Mouse (Mus musculus) adrenal gland (tissue): ENCODE measurements around the gene Fanca.
"Not testable (repeated sequence)": the region's sequence is repeated elsewhere in the genome, so short reads cannot be mapped to it uniquely, and the experiment has no call there.

Experiments used
- intact Hi-C: fragments of 180-260 bp; cut with DNase I; formaldehyde crosslinking; loops from one replicate; pipeline ENCODE4 v1.15.1; 2025

Fanca gene

DNA sequence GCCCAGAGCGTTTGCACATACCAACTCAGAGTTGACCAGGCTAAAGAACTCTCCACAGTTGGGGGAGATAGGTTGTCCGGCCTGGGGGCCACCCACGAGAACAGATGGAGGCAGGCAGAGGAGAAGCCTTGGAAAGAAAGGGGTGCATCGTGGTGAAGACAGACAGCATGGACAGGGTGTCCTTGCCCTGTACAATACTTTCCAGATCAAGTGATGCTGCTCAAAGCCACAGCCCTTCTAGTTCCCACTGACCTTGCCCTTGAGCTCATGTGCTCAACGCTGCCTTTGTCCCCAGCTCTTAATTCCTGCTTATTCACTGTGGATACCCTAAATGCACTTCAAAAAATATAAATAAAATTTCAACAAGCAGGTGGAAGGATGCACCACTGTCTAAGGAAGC is 43.9 kb downstream of the Fanca start:
- intact Hi-C loops: no loop called here

DNA sequence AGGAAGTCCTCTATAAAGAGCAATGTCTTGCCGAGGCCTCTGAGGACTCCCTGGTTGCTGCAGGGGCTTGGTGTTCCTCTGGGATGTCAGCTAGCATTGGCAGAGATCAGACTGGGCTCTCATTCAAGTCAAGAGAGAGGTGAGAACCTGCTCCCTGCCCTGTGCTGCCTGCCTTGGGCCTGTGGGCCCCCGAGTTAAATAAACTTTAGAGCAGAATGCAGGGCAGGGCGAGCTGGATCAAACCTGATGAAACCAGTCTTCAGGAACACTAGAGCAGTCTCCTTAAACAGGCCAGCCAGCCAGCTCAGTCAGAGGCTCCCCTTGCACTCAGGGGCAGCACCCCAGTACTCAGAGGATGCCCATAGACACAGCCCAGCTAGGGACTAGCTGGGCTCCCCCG is 46.5 kb downstream of the Fanca start:
- intact Hi-C loops: no loop called here

DNA sequence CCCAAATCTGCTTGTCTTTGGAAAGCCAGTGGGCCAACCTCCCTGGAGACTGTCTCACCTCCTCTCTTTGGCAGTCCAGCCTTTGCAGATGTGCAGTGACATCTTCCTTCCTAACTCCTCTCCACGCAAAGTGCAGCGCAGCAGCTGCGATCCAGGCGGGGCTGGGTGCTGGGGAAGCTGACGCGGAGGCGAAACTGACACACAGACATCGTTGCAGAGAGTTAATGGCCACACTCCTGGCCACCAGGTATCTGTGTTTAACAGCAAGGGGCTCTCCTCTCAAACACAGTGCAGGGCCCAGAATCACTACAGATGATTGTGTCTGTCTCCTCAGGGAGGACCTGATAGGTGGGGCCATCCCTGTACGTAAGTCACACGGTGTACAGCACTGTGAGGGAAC is 47.2 kb downstream of the Fanca start:
- intact Hi-C loops: no loop called here

DNA sequence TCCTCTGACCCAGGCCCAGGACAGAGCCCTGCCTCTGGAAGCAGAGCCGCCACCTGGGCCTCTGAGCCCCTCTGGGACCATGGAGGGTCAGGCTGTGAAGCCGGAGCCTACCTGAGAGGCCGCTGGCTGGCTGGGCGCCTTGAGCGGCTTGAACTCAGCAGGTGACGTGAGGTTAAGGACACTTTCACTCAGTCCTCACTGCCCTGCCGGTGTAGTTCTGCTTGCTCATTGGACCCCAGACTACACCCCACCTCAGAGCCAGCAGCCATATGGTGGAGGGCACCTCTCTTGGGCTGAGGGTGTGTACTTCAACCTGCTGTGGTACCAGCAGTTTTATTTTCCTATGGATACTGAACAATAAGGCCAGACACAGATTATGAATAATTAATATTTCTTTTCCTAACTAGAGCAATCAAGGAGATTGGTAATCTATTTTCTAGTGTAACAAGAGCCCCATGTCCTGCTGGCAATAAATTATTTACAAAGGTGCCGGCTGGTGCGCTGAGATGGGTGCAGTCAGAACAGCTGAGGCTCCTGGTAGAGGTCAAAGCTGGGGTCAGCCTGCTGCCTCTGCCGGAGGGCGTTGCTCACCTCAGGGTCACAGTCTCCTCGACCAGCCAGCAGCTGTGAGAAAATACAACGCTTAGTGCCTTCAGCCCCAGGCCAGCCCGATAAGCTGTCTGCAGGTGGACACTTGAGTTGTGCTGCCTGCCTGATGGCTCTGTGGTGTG is 50.3 kb downstream of the Fanca start:
- intact Hi-C loops: no loop called here

DNA sequence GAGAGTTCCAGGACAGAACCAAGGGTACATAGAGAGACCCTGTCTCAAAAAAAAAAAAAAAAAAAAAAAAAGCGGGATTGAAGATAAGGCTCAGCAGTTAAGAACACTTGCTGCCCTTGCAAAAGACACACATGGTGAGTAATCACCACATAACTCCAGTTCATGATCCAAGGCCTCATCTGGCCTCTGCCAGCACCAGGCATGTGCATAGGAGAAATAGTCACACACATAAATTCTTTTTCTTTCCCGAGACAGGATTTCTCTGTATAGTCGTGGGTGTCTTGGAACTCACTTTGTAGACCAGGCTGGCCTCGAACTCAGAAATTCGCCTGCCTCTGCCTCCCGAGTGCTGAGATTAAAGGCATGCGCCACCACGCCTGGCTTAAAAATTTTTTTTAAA is 60.8 kb downstream of the Fanca start:
- intact Hi-C loops: not testable (repeated sequence)

DNA sequence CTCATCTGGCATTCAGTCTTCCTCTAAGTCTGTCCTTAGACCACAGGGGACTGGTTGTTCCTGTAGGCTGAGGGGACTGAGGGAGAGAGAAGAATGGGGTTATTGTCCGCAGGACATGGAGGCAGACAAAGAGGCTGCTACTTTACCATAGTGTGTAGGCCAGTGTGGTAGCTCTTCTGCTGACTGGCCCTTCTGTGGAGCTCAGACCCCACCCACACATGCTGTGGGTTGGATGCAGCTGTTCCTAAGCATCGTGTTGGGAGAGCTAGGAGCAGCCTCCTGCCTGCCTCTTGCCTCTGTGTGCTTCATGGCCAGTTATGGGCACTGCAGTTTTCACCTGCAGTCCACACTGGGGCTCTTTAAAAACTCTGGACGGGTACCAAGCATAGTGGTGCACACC is 61.3 kb downstream of the Fanca start:
- intact Hi-C loops: no loop called here

DNA sequence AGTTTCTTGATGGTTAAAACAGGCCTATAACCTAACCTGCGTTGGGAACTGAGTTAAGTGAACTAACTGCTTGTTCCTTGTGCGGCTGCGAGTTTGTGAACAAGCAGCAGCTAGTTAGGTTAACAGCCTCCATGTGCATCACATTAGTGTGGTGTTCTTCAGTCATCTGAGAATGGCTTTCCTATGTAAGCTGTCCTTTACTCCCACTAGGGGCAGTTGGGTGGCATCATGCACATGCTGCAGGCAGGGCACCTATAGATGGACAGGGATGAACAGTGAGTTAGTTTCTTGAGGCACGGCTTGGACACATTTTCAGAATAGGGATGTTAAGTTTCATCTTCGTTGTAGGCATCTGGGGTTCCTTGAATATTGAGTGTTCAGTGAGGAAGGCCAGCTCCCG is 63.2 kb downstream of the Fanca start:
- intact Hi-C loops: no loop called here

DNA sequence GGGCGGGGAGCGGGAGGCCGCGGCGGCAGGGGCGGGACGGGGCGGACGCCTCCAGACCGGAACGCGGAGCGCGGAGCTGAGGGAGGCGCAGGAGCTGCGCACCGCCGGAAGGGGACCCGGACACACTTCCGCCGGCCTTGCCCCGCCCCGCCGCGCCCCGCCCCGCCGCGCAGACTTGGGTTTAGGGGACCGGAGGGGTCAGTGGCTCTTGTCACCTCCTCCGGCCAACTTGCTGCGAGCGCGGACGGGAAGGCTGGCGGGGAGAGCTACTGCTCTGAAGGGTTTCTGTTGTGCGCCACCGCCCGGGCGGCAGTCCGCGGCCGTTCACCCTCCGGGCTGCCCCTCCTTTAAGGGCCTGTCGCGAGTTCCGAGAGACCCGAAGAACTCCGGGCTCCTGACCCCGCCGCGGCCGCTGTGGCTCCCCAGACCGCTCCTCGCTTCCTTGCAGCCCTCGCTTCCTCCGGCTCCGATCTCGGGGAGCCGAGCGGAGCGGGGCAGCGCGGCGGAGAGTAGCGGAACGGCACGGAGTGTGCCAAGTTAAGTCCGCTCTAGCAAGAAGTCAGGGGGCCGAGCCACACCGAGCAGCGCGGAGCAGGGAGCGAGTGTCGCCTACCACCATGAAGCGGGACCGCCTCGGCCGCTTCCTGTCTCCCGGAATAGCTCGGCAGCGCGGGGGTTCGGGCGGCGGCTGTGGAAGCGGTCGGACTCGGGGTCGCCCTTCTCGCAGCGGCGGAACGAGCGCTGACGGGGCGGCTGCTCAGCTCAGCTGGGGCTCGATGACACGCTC is 64.1 kb downstream of the Fanca start, which contains the start of the genes Zfp276 and Vps9d1:
Zfp276 (plus strand) TSS at position 97 of the 787 bp plus-strand sequence.
Vps9d1 (minus strand) TSS at position 250 of the 787 bp plus-strand sequence.
- intact Hi-C loops: no loop called here

DNA sequence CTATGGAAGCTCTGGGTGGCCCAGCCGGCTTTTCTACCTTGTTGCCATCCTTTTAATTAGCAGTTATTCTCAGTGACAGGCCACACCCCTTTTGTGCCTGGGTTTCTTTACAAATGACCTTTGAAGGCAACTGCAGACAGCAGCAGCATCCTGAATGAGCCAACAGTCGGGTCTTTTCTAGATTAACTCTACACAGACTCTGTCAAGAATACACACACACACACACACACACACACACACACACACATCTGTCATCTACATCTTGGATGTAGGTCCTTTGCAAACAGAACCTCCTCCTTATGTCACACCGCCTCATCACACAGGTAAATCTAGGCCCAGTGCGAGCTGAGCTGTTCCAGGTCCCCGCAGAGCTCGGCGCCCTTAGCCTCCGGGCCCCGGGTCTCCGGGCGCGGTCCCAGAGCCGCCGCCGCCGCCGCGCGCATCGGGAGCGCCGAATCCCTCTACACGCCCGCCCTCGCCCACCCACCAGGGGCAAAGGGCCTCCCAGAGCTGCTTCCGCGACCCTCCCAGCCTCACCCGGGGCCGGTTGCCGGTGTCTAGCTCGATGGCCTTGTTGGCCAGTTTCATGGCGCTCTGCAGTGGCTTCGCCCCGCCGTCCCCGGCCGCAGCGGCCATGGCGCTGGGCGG is 64.8 kb downstream of the Fanca start:
- intact Hi-C loops: no loop called here

DNA sequence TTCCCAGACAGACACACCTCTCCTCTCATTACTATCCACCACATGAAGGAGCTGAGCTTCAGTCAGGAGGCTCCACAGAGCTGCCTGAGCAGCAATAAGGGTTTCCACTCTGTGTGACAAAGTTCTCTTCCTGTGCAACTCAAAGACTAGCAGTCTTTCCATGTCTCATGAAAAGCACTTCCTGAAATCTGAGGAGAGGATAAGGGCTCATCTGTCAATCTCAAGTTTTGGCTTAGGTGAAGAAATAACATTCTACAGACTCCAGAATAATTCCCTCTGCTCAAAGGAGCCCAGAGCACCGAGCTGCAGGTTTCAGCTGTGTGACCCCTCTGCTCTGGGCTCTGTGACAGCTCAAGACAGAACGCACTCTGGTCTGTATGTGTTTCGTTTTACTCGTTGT is 65.5 kb downstream of the Fanca start:
- intact Hi-C loops: no loop called here

DNA sequence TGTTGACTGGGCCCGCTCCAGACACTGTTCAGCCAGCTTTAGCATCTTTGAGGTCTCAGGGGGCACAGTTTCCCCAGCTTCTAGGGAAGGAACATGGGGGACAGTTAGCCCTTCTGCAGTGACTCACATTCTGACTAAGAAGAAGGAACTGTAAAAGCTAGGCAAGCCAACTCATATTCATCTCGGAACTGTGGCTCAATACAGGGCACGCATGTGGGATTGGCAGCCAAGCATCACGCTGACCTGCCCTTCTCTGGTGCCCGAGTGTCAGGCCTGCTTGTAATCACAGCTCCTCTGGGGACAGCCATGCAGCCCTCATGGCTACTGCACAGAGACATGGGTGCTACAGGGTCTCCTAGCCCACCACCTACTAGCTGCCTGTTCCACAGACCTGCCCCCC is 67.4 kb downstream of the Fanca start:
- intact Hi-C loops: no loop called here

DNA sequence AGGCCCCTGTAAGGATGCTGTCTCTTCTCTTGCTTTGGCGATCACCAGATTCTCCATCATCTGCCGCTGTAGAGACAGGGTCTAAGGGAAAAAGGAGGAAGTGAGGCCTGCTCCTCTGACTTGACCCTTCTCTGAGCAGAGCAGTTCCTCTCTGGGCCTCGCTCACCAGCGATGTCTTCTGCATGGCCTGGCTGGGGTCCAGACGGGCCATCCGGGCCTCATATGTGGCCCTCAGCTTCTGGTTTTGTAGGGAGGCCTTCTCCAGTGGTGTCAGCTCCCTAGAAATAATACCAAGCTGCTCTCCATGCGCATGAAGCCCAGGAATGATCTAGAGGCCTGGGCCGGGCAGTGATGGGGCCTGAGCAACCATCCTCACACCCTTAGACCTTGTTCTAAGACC is 69.8 kb downstream of the Fanca start:
- intact Hi-C loops: loop anchor here (5.0 kb wide), 1 partner anchor 39 kb away; no protein-coding TSS in a partner anchor

DNA sequence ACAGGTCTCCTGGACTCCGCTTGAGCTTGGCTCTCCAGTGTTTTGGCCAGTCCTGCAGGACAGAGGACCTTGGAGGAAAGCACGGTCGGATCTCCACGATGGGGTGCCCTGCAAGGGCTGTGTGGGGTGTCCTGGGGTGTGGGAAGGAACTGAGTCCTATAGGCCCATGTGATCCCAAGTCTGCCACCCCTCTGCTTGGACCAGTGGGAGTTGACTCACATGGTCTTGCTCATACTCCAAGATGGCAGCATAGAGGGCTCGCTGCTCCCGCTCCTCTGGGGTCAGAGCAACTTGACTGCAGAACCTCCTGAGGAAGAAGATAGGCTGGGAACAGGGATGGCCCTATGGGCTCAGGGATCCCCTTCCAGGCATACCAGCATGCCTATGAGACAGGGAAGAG is 70.6 kb downstream of the Fanca start:
- intact Hi-C loops: loop anchor here (5.0 kb wide), 1 partner anchor 40 kb away; no protein-coding TSS in a partner anchor

DNA sequence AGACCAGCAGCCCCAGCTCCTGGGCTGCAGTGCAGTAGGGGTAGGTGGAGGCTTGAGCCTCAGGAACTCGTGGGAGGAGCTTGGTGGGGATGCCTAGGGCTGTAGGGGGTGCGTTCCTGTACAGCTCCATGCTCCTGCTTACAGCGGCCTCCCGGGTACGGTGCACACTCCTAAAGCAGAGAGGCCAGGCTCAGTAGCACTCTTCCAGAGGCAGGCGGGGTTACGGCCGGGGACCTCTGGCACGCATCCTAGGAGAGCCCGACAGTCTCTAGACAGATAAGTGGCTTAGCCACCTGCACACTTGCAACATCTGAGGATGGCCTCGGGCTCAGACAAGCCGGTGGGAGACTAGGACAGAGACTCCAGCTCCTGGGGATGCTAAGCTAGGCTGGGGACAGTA is 72.8 kb downstream of the Fanca start:
- intact Hi-C loops: loop anchor here (5.0 kb wide), 1 partner anchor 42 kb away; no protein-coding TSS in a partner anchor

DNA sequence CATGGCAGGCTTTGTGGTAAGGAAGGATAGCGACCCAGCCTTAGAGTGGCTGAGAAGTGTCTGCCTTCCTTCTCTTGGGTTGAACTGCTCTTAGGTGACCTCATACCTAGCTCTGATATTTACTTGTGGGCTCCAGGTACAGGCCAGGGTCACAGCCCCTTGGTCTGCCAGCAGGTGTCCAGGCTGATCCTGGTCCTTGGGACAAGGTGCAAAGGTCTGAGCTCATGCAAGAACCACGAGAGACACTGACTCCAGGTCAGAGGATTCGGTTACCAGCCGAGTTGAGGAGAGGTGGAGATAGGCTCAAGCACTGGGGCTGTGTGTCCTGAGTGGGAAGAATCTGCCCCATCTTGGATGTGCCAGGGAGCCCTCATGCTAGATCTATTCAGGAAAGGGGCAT is 74.0 kb downstream of the Fanca start:
- intact Hi-C loops: no loop called here

DNA sequence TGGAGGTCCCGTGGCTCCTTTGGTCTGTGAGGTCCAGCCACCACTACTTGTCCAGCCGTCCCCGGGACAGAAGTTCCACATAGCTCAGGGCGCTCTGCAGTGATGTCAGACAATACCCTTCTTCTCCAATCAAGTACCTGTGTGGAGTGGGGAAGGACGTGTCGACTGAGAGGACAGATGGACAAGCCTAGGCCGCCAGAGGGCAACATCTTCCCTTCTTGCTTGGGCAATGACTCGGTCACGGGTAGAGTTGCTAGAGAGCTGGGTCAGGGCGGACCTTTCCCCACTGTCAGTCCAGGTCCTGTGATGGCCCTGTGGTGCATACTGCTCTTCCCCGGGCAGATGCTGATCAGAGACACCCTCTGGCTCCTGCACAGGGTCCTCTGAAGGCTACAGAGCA is 75.3 kb downstream of the Fanca start:
- intact Hi-C loops: no loop called here

DNA sequence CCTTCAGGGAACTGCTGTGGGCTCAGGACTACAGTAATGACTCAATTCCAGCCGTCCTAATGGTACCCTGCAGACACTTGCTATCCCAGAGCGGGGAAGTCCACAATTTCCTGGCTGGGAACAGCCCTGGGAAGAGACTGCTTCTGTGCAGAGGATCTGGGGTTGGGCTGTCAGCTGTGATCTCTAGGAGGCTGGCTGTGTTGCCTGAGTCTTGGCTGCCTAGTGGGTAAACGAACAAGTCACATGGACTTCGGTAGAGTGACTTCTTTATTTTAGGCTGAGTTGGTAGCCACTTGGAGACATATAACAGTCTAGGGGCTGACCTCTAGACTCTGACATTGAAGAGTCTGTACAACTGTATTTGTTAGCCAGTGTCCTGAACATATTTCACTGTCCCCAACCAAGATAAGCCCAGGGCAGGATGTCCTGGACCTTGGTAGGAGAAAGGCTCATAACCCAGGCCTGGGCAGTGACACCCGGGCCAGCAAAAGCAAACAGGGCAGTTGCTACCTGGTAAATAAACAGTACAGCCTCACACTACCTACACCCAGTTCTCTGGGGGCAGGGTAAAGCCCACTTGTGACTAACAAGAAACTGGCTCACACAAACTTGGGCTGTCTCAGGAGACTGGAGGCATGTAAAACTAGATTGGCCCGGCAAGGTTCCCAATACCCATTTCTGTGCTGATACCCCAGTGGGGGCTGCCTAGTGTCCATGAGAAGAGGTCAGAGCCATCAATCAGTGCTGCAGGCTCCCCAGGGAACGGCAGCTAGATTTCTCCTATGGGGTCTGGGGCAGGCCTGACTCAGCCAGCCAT is 76.1 kb downstream of the Fanca start:
- intact Hi-C loops: no loop called here

DNA sequence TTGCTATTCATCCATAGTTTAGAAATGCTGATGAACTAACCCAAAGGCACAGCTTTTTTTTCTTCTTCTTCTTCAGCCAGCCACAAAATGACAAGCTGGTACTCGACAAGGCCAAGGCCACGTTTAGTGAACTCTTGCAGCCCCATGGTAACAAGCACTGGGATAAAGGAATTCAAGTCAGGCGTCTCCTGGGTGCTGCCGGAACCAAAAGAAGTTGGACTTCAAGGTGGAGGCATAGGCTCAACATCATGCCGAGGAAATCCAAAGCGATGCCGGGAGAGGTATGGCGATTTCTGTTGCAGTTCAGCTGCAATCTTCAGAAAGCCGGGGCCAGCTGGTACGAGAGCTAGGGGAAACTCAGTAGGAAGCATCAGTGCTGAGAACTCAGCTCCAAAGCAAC is 79.0 kb downstream of the Fanca start:
- intact Hi-C loops: no loop called here

DNA sequence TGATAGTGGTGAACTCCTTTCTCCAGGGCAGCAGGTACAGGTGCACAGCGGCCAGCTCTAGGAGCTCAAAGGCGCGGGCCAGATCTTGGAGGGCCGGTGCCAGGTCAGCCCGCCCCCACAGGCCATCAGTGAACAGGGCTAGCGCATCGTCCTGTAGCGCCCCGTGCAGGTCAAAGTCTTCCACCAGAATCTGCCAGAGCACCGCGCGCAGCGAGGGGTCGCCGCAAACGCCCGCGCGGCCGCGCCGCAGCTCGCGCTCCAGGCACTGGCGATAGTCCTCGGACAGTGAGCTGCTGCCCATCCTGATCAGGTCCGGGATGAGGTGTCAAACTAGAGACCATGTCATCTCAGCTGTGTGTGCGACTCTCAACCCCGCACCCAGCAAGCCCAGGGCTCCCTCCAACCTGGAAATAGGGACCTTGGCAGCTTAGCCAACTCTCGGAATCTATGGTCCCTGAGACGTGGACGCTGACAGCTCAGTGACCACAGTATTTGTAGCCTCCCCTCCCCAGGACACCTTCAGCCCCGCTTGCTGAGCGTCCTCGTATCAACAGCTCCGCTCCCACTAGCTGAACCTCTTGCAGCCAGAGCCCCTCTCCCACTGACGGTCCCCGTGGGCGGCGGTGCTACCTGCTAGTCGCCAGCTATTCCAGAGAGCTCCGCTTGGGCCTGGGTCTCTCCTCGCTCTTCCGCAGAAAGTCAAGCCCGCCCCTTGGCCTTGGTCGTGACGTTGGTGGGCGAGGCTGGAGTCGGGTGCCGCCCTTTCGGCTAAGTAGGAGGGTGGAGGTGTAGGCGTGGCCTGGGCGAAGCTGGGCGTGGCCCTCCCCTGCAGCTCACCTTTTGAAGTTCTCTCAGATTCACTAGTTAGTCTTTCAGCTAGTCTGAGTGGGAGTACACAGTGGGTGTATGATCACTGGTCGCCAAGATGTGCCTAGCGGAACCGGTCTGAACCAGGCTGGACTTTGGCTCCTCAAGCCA is 82.6 kb downstream of the Fanca start, which contains the start of gene Spata2l:
Spata2l (minus strand) TSS at position 714 of the 978 bp plus-strand sequence.
- intact Hi-C loops: no loop called here
